In genomic region chr14:49234788-49235515, GRCm38 (mm10) we compare ENCODE assay signal across 8 mouse cellular contexts. TPM values are rescaled to one million over a fixed set of nuclear protein-coding genes. Genes with fewer than 3 reads are reported as not detected.
DNase-seq lines count a peak whose midpoint lies in the region; ATAC-seq and TF ChIP-seq lines count a peak whose summit lies in the region.

No protein-coding gene starts in this region.

- H3K4me2 ChIP-seq in embryonic facial prominence, embryonic 14.5 days (ENCODE audit: low read depth, low read length) = no peak overlapping the region

- intact Hi-C loops in left cerebral cortex, postnatal 4 days (cut with DNase I) = loop anchor here (10.0 kb wide), 1 partner anchor 310 kb away; no protein-coding TSS in a partner anchor

- no peak overlapping the region for H3K27ac ChIP-seq in layer of hippocampus, adult 2 months
- no peak overlapping the region for H3K27ac ChIP-seq in embryonic facial prominence, embryonic 14.5 days (replicated peaks; ENCODE audit: low read depth, low read length)

- no peaks in the 10 kb centered on the region for H3K9me3 ChIP-seq in E14TG2a.4 (ENCODE audit: low read length)
- H3K9me3 ChIP-seq in embryonic facial prominence, embryonic 14.5 days (ENCODE audit: control insufficient read depth, low read length) = no peaks in the 10 kb centered on the region

- 43% methylated on average over 9 of the region's 9 CpGs for WGBS in embryonic facial prominence, embryonic 14.5 days

- H3K36me3 ChIP-seq in E14TG2a.4 (ENCODE audit: insufficient read depth, low read length) = no peaks in the 10 kb centered on the region
- H3K36me3 ChIP-seq in embryonic facial prominence, embryonic 14.5 days (ENCODE audit: control insufficient read depth, insufficient read depth, low read length) = no peaks in the 10 kb centered on the region

- peak in 1 of 2 experiments; percentile 30 for DNase-seq in layer of hippocampus, adult 2 months (ENCODE audit: low spot score in 2 of 2)
- DNase-seq in layer of hippocampus, adult 8-10 months (ENCODE audit: low spot score in 2 of 2) = no peak
- peak; percentile 29 for DNase-seq in adrenal gland, adult 2 months
- peak; percentile 72 for DNase-seq in embryonic facial prominence, embryonic 14.5 days (ENCODE audit: low spot score)
- DNase-seq in left cerebral cortex, postnatal 4 days = peak; percentile 44
- DNase-seq in retina, postnatal 1 day = peak; percentile 71
- no peak for DNase-seq in frontal cortex, postnatal 14 days (ENCODE audit: low spot score in 2 of 2)

- TF ChIP-seq CTCF in layer of hippocampus, adult 2 months (conservative IDR thresholded peaks at IDR 0.05) = peak; percentile 84
- peak; percentile 57 for TF ChIP-seq CTCF in E14TG2a.4 (conservative IDR thresholded peaks at IDR 0.05; ENCODE audit: low read length)

- H3K27me3 ChIP-seq in E14TG2a.4 (ENCODE audit: insufficient read depth, low read length) = no peaks in the 10 kb centered on the region
- H3K27me3 ChIP-seq in embryonic facial prominence, embryonic 14.5 days (replicated peaks; ENCODE audit: control insufficient read depth, insufficient read depth, low read length) = no peaks in the 10 kb centered on the region

- peaks cover 12% of the 10 kb centered on the region for H3K4me1 ChIP-seq in E14TG2a.4 (replicated peaks; ENCODE audit: low read depth, low read length)
- H3K4me1 ChIP-seq in embryonic facial prominence, embryonic 14.5 days (ENCODE audit: control insufficient read depth, insufficient read depth, low read length) = no peaks in the 10 kb centered on the region

- H3K9ac ChIP-seq in embryonic facial prominence, embryonic 14.5 days (ENCODE audit: low read depth, low read length) = no peak overlapping the region

- H3K4me3 ChIP-seq in layer of hippocampus, adult 2 months = no peak overlapping the region
- H3K4me3 ChIP-seq in E14TG2a.4 (replicated peaks; ENCODE audit: low read length) = no peak overlapping the region
- H3K4me3 ChIP-seq in embryonic facial prominence, embryonic 14.5 days (ENCODE audit: low read depth, low read length) = no peak overlapping the region

- no peak for ATAC-seq in embryonic facial prominence, embryonic 14.5 days (ENCODE audit: low read depth)

RNA-seq across cellular contexts. Expression of gene ccdc198, which starts 10.3 kb away (rescaled TPM):
- not detected for total RNA-seq in layer of hippocampus, adult 2 months (2021)
- not detected for total RNA-seq in layer of hippocampus, adult 8-10 months (2022)
- total RNA-seq in adrenal gland, adult 2 months (2021) = not detected
- not detected in 2 replicates for polyA plus RNA-seq in adrenal gland, adult 2 months (2012; rRNA removed)
- polyA plus RNA-seq in embryonic facial prominence, embryonic 14.5 days (2014; fragmentation: Nextera tagmentation; extraction: Ambion mirVana) = 0.22 TPM in 1 of 2 replicates, not detected in the other
- not detected for total RNA-seq in left cerebral cortex, postnatal 4 days (2021)

Comparison
In these comparisons a context has a peak if more than half of its experiments do, and no peak if none do; other contexts are left out.
1. DNase-seq: peak in adrenal gland, adult 2 months (single experiment), embryonic facial prominence, embryonic 14.5 days (single experiment), left cerebral cortex, postnatal 4 days (single experiment) and retina, postnatal 1 day (single experiment); none in layer of hippocampus, adult 8-10 months (0 of 2) and frontal cortex, postnatal 14 days (0 of 2).